Mouse (Mus musculus) hindbrain, embryonic 13.5 days (tissue): ENCODE measurements around the gene Dock4. TPM values are rescaled to one million over a fixed set of nuclear protein-coding genes. Genes with fewer than 3 reads are reported as not detected.
A peak's percentile ranks its signal among the peaks of the same experiment; 100 is the strongest.

Source experiments
- ATAC-seq: fragments of 200-750 bp; cut with Nextera tagmentation; 2 replicates; pipeline ENCODE4 v1.8.0; 2017; ENCODE audit warnings: moderate TSS enrichment; ENCODE audit not compliant: low FRiP score
- H3K27ac ChIP-seq: fragments of 300-500 bp; sonication (generic); 2 replicates; pipeline ENCODE4 v1.5.1; 2015; ENCODE audit warnings: inconsistent platforms, mild to moderate bottlenecking, moderate library complexity
- H3K27me3 ChIP-seq: fragments of 300-500 bp; sonication (generic); 2 replicates; pipeline ENCODE4 v1.6.1; 2015; ENCODE audit warnings: mild to moderate bottlenecking, inconsistent platforms
- H3K36me3 ChIP-seq: fragments of 300-500 bp; sonication (generic); 2 replicates; pipeline ENCODE4 v1.6.1; 2015; ENCODE audit warnings: mild to moderate bottlenecking, inconsistent platforms
- H3K4me1 ChIP-seq: fragments of 300-500 bp; sonication (generic); replicated peaks from 2 replicates; pipeline ENCODE4 v1.6.1; 2015; ENCODE audit warnings: inconsistent platforms
- H3K4me2 ChIP-seq: fragments of 300-500 bp; sonication (generic); 2 replicates; pipeline ENCODE4 v1.6.1; 2015; ENCODE audit warnings: inconsistent platforms, mild to moderate bottlenecking, moderate library complexity
- H3K4me3 ChIP-seq: fragments of 300-500 bp; sonication (generic); 2 replicates; pipeline ENCODE4 v1.5.1; 2015; ENCODE audit warnings: mild to moderate bottlenecking, inconsistent platforms
- H3K9ac ChIP-seq: fragments of 300-500 bp; sonication (generic); 2 replicates; pipeline ENCODE4 v1.6.1; 2015; ENCODE audit warnings: mild to moderate bottlenecking, inconsistent platforms
- H3K9me3 ChIP-seq: fragments of 300-500 bp; sonication (generic); 2 replicates; pipeline ENCODE4 v1.6.1; 2016; ENCODE audit warnings: inconsistent platforms
- WGBS: fragments of 180-500 bp; shearing (Covaris S2); methylation state at CpG from one replicate; pipeline ENCODE4 v1.1.7; 2015; 5-methylcytosine and 5-hydroxymethylcytosine counted together
- polyA plus RNA-seq: library from polyadenylated mRNA; unstranded; fragments of >200 nt; fragmentation: Nextera tagmentation; extraction: Ambion mirVana; gene quantifications from 2 replicates; pipeline ENCODE4 v1.2.1, GENCODE M21; 2015

The Dock4 gene
- polyA plus RNA-seq, 1 experiment from 2014 or later = 43.4 TPM

DNA sequence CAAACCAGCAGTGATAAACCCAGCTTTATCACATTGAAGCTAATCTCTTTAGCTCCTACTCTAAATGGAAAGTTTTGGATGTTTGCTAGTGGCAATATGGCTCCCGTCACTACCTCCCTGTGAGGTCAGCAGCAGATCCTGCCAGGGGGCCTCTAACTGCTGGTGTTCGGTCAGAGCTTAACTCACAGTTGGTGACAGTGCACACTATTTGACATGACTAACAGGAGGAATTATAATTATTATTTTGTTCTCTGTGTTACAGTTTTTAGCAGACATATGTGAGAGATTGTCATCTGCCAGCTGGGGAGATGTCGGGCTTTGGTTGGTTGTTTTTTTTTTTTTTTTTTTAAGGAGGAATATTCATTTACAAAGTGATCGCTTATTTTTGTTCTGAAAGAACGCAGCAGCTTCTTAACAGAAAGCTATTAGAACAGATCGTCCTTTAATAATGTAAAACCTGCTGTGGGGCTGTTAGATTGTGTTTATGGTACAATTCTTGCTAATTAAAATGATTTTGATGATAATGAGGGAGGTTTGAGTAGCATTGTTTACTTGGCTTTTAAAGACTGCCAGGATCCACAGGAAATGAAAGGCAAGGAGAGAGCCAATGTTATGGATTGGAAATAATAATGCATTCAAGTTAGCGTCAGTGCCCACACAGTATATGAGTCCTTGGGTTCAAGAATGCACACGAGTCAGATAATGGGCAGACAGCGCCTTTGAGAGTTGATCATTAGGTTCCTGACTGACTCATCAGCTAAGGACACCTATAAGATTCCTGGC lies 352.0 kb downstream of the Dock4 start:
- ATAC-seq = no peak
- WGBS = 50% methylated on average over 9 of the region's 9 CpGs
- no peak overlapping the region for H3K9ac ChIP-seq
- H3K27ac ChIP-seq = 0 out of 2 replicates have a peak overlapping the region, but pooled peaks have one; percentile 41
- 0 out of 2 replicates have a peak, but pooled peaks cover 6% of the 10 kb centered on the region for H3K36me3 ChIP-seq
- H3K4me3 ChIP-seq = no peak overlapping the region
- no peaks in the 10 kb centered on the region for H3K27me3 ChIP-seq
- no peaks in the 10 kb centered on the region for H3K9me3 ChIP-seq
- H3K4me2 ChIP-seq = no peak overlapping the region
- H3K4me1 ChIP-seq = peaks cover 26% of the 10 kb centered on the region

DNA sequence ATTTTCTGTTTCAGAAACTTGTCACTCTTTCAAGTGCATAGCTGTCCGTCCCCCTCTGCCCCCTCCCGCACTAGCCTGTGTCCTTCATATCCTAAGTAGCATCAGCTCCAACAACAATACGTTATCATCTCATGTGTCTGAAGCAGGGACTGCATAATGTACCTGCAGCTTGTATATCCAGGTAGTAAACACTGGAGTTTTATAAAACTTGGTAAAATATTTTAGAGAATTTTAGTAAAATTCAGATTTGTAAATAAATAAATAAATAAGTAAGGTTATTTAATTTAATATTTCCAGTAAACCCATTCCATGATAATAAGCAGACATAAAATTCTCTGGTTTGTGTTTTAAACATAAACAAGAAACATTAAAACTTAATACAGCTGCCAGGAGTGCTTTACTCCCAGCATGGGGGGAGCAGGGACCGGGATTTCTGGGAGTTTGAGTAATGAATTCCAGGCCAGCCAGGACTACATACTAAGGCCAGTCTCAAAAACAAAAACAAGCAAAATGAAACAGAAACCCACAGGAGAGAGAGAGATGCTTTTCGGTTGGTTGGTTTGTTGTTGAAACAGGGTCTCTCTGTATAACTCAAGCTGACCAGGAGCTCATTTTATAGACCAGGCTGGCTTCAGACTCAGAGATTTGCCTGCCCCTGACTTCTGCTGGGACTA lies 352.7 kb downstream of the Dock4 start:
- H3K36me3 ChIP-seq = 0 out of 2 replicates have a peak, but pooled peaks cover 6% of the 10 kb centered on the region
- no peaks in the 10 kb centered on the region for H3K27me3 ChIP-seq
- no peak for ATAC-seq
- no peak overlapping the region for H3K27ac ChIP-seq
- no peak overlapping the region for H3K4me2 ChIP-seq
- WGBS = 82% methylated on average over 5 of the region's 5 CpGs
- H3K4me3 ChIP-seq = no peak overlapping the region
- no peak overlapping the region for H3K9ac ChIP-seq
- peaks cover 25% of the 10 kb centered on the region for H3K4me1 ChIP-seq
- H3K9me3 ChIP-seq = no peaks in the 10 kb centered on the region

DNA sequence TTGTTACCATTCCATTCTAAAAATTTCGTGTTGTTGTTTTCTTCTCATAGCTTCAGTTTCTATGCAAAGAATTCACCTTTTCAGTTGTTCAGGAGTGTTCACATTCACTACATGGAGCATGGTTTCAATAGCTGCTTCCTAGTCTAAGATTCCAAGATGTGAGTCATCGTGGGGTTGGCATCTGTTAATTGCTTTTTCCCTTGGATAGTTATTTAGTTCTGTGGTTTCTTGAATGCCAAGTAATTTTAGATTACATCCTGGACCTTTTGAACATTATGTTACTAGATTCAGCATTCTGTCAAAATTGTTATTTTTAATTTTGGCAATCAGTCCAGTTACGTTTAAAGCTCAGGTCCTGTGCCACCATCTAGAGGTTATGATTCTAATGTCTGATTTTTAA lies 355.7 kb downstream of the Dock4 start:
- Histone ChIP-seq H3K4me1 (peaks cover 16% of the 10 kb centered on the region), H3K9ac (no peak overlapping the region), H3K9me3 (no peaks in the 10 kb centered on the region), H3K27me3 (no peaks in the 10 kb centered on the region), H3K36me3 (peaks cover 11% of the 10 kb centered on the region; the same call in 1 of the 2 replicates), H3K4me2 (no peak overlapping the region), H3K27ac (no peak overlapping the region), H3K4me3 (no peak overlapping the region)
- no peak for ATAC-seq
- WGBS = 85% methylated on average over 3 of the region's 3 CpGs

DNA sequence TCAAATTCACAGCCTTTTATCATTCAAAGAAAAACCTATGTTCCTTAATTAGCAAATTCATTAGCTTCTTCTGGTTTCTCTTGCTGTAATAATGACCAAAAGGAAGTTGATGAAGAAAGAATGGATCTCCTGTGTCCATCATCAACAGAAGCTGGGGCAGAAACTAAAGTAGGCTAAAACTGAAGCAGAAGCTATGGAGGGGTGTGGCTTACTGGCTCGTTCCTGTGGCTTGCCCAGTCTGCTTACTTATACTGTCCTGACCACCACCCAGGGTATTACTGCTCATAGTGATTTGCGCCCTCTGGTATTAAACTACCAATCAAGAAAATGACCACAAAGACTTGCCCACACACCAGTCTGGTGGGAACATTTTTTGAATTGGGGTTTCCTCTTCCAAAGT lies 359.5 kb downstream of the Dock4 start:
- Histone ChIP-seq H3K4me2 (no peak overlapping the region), H3K36me3 (peaks cover 37% of the 10 kb centered on the region), H3K4me1 (no peaks in the 10 kb centered on the region), H3K4me3 (no peak overlapping the region), H3K9ac (no peak overlapping the region), H3K27ac (no peak overlapping the region), H3K27me3 (no peaks in the 10 kb centered on the region), H3K9me3 (no peaks in the 10 kb centered on the region)
- WGBS = 87% methylated on average over 2 of the region's 2 CpGs
- ATAC-seq = no peak

DNA sequence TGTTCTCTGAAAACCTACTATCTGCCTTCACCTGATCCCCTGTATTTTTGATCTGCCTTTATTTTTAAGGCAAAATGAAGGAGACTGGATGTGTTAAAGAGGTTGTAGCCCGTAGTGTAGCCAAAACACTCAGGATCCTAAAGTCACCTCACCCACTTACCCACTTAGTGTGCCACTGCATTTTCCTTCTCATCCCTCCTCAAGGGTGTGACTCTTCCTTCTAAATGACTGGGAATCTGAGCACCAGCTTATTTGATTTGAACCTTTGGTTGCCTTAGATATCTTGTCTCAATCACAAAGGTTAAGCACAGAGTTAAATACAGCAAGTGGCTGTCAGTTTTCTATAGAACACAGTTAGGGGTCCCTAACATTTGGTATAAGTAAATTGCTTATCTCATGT lies 362.2 kb downstream of the Dock4 start:
- no peaks in the 10 kb centered on the region for H3K9me3 ChIP-seq
- no peak overlapping the region for H3K27ac ChIP-seq
- no peaks in the 10 kb centered on the region for H3K27me3 ChIP-seq
- H3K4me3 ChIP-seq = no peak overlapping the region
- peaks cover 50% of the 10 kb centered on the region for H3K36me3 ChIP-seq
- no peak overlapping the region for H3K9ac ChIP-seq
- ATAC-seq = no peak
- H3K4me2 ChIP-seq = no peak overlapping the region
- no peaks in the 10 kb centered on the region for H3K4me1 ChIP-seq
- 96% methylated on average over 1 of the region's 1 CpGs for WGBS

DNA sequence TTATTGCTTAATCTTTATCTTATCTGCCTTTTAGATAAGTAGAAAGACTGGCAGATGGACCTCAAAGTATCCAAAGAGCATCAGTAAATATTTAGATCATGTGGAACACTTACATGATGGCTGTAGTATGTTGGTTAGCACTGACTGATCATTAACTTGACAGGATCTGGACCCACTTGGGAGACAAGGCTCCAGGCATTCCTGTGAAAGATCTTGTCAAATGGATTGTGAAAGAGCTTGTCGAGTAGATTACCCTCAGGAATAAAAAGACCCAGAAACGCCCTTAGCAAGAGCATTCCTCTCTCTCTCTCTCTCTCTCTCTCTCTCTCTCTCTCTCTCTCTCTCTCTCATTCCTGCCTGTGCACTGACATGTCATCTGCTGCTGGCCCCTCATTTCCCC lies 367.7 kb downstream of the Dock4 start:
- no peaks in the 10 kb centered on the region for H3K4me1 ChIP-seq
- H3K4me3 ChIP-seq = no peak overlapping the region
- WGBS = 34% methylated on average over 2 of the region's 2 CpGs
- H3K9ac ChIP-seq = no peak overlapping the region
- no peak overlapping the region for H3K27ac ChIP-seq
- no peaks in the 10 kb centered on the region for H3K9me3 ChIP-seq
- no peak for ATAC-seq
- H3K27me3 ChIP-seq = no peaks in the 10 kb centered on the region
- H3K4me2 ChIP-seq = no peak overlapping the region
- H3K36me3 ChIP-seq = peaks cover 53% of the 10 kb centered on the region

DNA sequence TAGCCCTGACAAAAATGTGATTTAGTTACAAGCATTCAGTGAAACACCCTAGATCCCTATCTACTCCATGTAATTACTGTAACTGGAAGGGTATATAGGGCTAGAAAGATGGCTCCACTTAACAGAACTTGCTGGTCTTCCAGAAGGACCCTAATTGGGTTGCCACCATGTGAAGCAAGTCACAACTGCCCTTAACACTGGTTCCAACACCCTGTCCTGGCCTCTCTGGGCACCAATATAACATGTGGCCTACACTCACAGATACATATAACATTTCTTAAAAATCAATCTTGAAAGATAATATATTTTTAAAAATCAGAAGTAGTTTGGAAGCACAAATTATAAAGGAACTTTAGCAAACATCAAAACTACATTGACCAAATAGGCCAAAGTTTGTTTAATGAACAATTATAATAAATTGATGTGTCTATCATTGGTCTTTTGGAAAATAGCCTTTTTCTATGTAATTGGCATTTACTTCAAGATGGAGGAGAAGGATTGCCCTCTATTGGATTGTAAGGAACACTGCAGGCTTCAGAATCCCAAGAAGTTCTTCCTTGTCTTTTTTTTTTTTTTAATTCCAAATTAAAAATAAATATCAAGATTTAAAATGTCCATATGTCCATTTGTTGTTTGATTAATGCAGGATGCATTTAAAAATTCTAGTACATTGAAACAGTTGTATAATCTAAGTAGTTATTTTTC lies 369.1 kb downstream of the Dock4 start:
- no peak for ATAC-seq
- no peaks in the 10 kb centered on the region for H3K27me3 ChIP-seq
- peaks cover 54% of the 10 kb centered on the region for H3K36me3 ChIP-seq

DNA sequence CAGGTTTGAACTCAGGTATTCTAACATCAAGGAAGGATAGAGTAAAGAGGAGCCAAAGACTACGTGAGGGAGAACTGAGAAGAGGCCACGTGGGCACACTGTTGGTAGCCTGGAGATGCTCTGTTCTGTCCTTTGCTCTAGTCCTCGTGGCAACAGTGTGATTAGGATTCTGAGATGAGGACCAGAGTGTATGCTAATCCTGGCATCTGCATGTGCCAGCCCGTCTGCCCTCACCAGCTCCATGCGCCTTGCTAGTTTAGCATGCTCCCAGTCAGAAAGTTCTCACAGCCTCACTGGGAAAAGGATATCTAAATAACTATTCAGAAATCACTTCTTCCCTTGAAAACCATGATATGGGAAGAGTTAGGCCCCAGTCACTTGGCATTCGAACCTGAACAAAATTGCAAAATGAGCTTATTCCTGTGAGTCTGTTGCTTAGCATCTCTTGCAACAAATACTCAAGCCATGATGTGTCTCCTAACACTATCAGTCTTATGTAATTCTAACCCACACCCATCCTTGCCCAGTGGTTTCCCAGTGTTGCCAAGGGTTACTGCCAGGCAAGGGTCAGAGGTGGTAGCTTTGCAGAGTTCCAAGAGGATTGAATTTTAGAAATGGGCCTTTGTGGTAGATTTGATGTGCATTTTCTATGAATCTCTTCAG lies 372.4 kb downstream of the Dock4 start:
- Histone ChIP-seq H3K4me2 (no peak overlapping the region), H3K27ac (no peak overlapping the region), H3K4me3 (no peak overlapping the region), H3K9ac (no peak overlapping the region), H3K4me1 (no peaks in the 10 kb centered on the region), H3K36me3 (peaks cover 64% of the 10 kb centered on the region), H3K9me3 (no peaks in the 10 kb centered on the region), H3K27me3 (no peaks in the 10 kb centered on the region)
- no peak for ATAC-seq
- WGBS = 87% methylated on average over 6 of the region's 6 CpGs

More for the DNA sequence above, 369.1 kb downstream of the Dock4 start:
- no peaks in the 10 kb centered on the region for H3K9me3 ChIP-seq
- H3K4me3 ChIP-seq = no peak overlapping the region
- H3K9ac ChIP-seq = no peak overlapping the region
- no peak overlapping the region for H3K27ac ChIP-seq
- no peak overlapping the region for H3K4me2 ChIP-seq
- H3K4me1 ChIP-seq = no peaks in the 10 kb centered on the region

DNA sequence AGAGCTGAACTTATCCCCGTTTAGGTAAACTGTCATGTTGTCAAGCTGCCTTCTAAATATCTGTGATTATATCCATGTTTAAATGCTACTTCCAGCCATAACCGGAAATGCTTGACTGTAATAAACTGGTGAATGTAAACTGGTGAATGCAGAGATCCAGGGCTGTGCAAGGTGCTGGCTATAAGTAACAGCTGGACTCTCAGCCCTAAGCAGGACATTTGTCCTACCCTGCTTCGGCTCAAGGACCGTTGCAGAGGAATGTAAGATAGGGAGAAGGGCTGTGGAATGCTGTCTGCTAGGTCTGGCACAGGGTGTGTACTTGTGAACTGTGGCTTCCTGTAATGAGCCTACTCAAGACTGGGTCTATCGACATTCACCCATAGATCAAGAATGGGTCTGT lies 377.9 kb downstream of the Dock4 start:
- Histone ChIP-seq H3K36me3 (peaks cover 45% of the 10 kb centered on the region), H3K9me3 (no peaks in the 10 kb centered on the region), H3K4me3 (no peak overlapping the region), H3K27ac (no peak overlapping the region), H3K27me3 (no peaks in the 10 kb centered on the region), H3K9ac (no peak overlapping the region), H3K4me2 (no peak overlapping the region), H3K4me1 (no peaks in the 10 kb centered on the region)
- no peak for ATAC-seq
- 94% methylated on average over 5 of the region's 5 CpGs for WGBS

DNA sequence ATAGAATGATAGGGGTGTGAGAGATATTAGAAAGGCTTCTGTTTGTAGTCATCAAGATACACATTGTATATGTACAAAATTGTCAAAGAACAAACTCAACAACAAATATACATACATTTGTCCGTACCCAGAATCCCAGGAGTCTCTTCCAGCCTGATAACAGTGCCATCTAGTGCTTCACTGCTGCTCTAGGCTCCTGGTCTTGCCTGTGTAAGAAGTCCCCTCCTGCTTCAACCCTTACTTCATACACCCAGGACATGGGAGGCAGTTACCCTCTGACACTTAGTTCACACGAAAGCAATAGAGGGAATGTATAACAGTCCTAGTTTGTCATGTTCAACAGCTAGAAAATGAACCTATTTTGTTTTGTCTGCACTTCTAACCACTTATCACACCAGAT lies 378.5 kb downstream of the Dock4 start:
- peaks cover 48% of the 10 kb centered on the region for H3K36me3 ChIP-seq
- H3K4me1 ChIP-seq = no peaks in the 10 kb centered on the region
- WGBS = 78% methylated on average over 2 of the region's 2 CpGs
- no peak overlapping the region for H3K4me3 ChIP-seq
- no peak overlapping the region for H3K4me2 ChIP-seq
- no peaks in the 10 kb centered on the region for H3K9me3 ChIP-seq
- no peak overlapping the region for H3K27ac ChIP-seq
- no peak overlapping the region for H3K9ac ChIP-seq
- H3K27me3 ChIP-seq = no peaks in the 10 kb centered on the region
- ATAC-seq = no peak

DNA sequence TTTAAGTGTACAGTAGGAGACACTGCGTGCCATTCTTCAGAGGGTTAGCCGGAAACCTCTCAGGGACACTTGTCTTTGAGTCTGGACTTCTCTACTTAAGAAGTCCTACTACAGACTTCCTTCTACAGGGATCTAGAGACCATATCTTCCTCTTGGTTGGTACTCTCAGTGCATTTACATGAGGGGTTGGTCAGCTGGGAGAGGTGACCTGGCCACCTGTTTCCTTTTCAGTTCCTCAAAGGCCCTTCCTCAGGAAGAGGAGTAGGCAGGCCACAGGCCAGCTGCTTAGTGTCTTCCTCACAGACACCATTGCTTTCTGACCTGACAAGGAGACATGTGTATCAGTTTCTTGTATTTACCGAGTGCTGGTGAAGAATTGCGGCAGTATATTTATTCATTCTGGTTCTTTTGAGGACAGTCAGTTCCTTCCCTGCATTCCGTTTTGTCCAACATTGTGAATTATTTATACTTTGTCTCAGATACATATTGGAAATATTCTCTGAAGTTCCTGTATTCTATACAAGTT lies 380.2 kb downstream of the Dock4 start:
- no peak overlapping the region for H3K27ac ChIP-seq
- peaks cover 47% of the 10 kb centered on the region for H3K36me3 ChIP-seq
- no peak overlapping the region for H3K4me3 ChIP-seq
- H3K9me3 ChIP-seq = no peaks in the 10 kb centered on the region
- H3K4me1 ChIP-seq = no peaks in the 10 kb centered on the region
- H3K27me3 ChIP-seq = no peaks in the 10 kb centered on the region
- H3K4me2 ChIP-seq = no peak overlapping the region
- 86% methylated on average over 5 of the region's 5 CpGs for WGBS
- ATAC-seq = no peak
- no peak overlapping the region for H3K9ac ChIP-seq

DNA sequence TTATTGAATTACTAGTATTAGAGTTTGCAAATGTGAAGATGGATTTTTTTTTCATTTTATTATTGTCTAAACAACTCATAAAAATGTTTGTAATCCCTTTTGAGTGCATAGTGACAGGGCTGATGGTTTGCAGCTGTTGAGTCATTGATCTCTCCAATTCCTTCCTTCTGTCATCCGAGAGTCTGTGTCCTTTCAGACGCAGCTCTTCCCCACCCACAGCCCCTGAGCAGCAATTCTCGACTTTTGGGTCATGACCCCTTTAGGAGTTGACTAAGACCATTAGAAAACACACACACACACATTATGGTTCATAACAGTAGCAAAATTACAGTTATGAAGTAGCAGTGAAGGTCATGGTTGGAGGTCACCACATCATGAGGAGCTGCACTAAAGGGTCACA lies 380.7 kb downstream of the Dock4 start:
- no peak overlapping the region for H3K27ac ChIP-seq
- no peak overlapping the region for H3K9ac ChIP-seq
- no peaks in the 10 kb centered on the region for H3K4me1 ChIP-seq
- no peak overlapping the region for H3K4me3 ChIP-seq
- H3K4me2 ChIP-seq = no peak overlapping the region
- WGBS = 61% methylated on average over 3 of the region's 3 CpGs
- no peaks in the 10 kb centered on the region for H3K27me3 ChIP-seq
- no peak for ATAC-seq
- no peaks in the 10 kb centered on the region for H3K9me3 ChIP-seq
- H3K36me3 ChIP-seq = peaks cover 46% of the 10 kb centered on the region
